Mouse (Mus musculus): Measurements from ENCODE around the gene Lrrc4b. TPM values are rescaled to one million over a fixed set of nuclear protein-coding genes. Genes with fewer than 3 reads are reported as not detected.
A peak's percentile ranks its signal among the peaks of the same experiment; 100 is the strongest.

Gene Lrrc4b
- 10 to 100 TPM; 33.5 to 37.9 (median 36.4) TPM for total RNA-seq (2022)

- DNase-seq (ENCODE audit: low spot score) = no peak
Observed at GRCm38 (mm10) chr7:44428968-44429521, at the start of gene Lrrc4b. TSS of gene Lrrc4b (plus strand) at chr7:44429018.

GRCm38 (mm10) chr7:44382541-44382940, 46.3 kb upstream of the Lrrc4b start:
- no peak for DNase-seq (ENCODE audit: low spot score)

GRCm38 (mm10) chr7:44383980-44384715, 44.7 kb upstream of the Lrrc4b start, which contains the start of gene Syt3:
TSS of gene Syt3 (plus strand) at chr7:44384102.
- peak; percentile 50 for DNase-seq (ENCODE audit: low spot score)

GRCm38 (mm10) chr7:44384716-44385059, 44.1 kb upstream of the Lrrc4b start:
- no peak for DNase-seq (ENCODE audit: low spot score)

GRCm38 (mm10) chr7:44385720-44386119, 43.1 kb upstream of the Lrrc4b start, which contains the start of gene 1700008O03Rik:
TSS of gene 1700008O03Rik (minus strand) at chr7:44385820.
- no peak for DNase-seq (ENCODE audit: low spot score)

GRCm38 (mm10) chr7:44391831-44392230, 37.0 kb upstream of the Lrrc4b start:
- no peak for DNase-seq (ENCODE audit: low spot score)

GRCm38 (mm10) chr7:44392341-44392740, 36.5 kb upstream of the Lrrc4b start:
- DNase-seq (ENCODE audit: low spot score) = no peak

- no peak for DNase-seq (ENCODE audit: low spot score)
Observed at GRCm38 (mm10) chr7:44393284-44393683, 35.5 kb upstream of the Lrrc4b start.

GRCm38 (mm10) chr7:44398570-44398969, 30.2 kb upstream of the Lrrc4b start:
- DNase-seq (ENCODE audit: low spot score) = no peak

GRCm38 (mm10) chr7:44401673-44402072, 27.1 kb upstream of the Lrrc4b start:
- no peak for DNase-seq (ENCODE audit: low spot score)

- peak; percentile 81 for DNase-seq (ENCODE audit: low spot score)
Observed at GRCm38 (mm10) chr7:44405346-44406014, 23.3 kb upstream of the Lrrc4b start.

GRCm38 (mm10) chr7:44406015-44406355, 22.8 kb upstream of the Lrrc4b start:
- DNase-seq (ENCODE audit: low spot score) = no peak

- no peak for DNase-seq (ENCODE audit: low spot score)
Observed at GRCm38 (mm10) chr7:44411144-44411543, 17.7 kb upstream of the Lrrc4b start.

GRCm38 (mm10) chr7:44413307-44413706, 15.5 kb upstream of the Lrrc4b start:
- no peak for DNase-seq (ENCODE audit: low spot score)

- DNase-seq (ENCODE audit: low spot score) = no peak
Observed at GRCm38 (mm10) chr7:44427666-44428065, 1.2 kb upstream of the Lrrc4b start.

- no peak for DNase-seq (ENCODE audit: low spot score)
Observed at GRCm38 (mm10) chr7:44428171-44428950, 457 bp upstream of the Lrrc4b start.

- DNase-seq (ENCODE audit: low spot score) = no peak
Observed at GRCm38 (mm10) chr7:44429534-44430488, 993 bp downstream of the Lrrc4b start.

GRCm38 (mm10) chr7:44432550-44432949, 3.7 kb downstream of the Lrrc4b start:
- DNase-seq (ENCODE audit: low spot score) = no peak

GRCm38 (mm10) chr7:44433371-44433770, 4.6 kb downstream of the Lrrc4b start:
- no peak for DNase-seq (ENCODE audit: low spot score)

- DNase-seq (ENCODE audit: low spot score) = no peak
Observed at GRCm38 (mm10) chr7:44434089-44434488, 5.3 kb downstream of the Lrrc4b start.

GRCm38 (mm10) chr7:44435796-44436195, 7.0 kb downstream of the Lrrc4b start:
- no peak for DNase-seq (ENCODE audit: low spot score)
